Mouse (Mus musculus) large intestine, adult 2 months (tissue): ENCODE data around the gene Wdfy3. TPM values are rescaled to one million over a fixed set of nuclear protein-coding genes. Genes with fewer than 3 reads are reported as not detected.
"Not testable (repeated sequence)": the region's sequence is repeated elsewhere in the genome, so short reads cannot be mapped to it uniquely, and the experiment has no call there.

Source experiments
- DNase-seq: peaks from one replicate; pipeline ENCODE4 v3.0.0-alpha.2; 2012; ENCODE audit warnings: low read depth, low spot score
- WGBS: fragments of 180-500 bp; shearing (Covaris S2); methylation state at CpG from one replicate; pipeline ENCODE4 v1.1.7; 2018; 5-methylcytosine and 5-hydroxymethylcytosine counted together
- polyA plus RNA-seq: library from polyadenylated mRNA; depleted of rRNA; stranded (reverse); fragments of >200 nt; gene quantifications from 2 replicates; pipeline ENCODE4 v1.2.3, GENCODE M21; 2012

Wdfy3 gene
- polyA plus RNA-seq, 1 experiment = 6.6 TPM

DNA sequence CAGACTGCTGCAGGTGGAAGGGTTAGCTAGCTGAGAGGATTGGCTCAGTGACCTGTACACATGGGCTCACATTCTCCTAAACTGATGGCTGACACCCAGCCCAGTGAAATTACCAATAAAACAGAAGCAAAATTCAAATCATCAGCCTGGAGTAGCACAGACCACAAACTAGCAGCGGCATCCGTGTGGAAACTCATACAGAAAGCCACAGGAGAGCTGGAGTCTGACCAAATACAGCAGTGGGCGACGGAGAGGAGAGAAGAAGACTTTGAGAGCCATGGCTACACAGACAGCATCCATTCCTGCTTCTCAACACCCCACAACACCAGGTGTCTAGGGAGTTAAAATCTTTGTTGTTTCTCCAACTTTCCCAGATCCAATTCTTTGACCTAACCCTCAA lies 110.8 kb downstream of the Wdfy3 start:
- 85% methylated on average over 4 of the region's 4 CpGs for WGBS
- DNase-seq = no peak

DNA sequence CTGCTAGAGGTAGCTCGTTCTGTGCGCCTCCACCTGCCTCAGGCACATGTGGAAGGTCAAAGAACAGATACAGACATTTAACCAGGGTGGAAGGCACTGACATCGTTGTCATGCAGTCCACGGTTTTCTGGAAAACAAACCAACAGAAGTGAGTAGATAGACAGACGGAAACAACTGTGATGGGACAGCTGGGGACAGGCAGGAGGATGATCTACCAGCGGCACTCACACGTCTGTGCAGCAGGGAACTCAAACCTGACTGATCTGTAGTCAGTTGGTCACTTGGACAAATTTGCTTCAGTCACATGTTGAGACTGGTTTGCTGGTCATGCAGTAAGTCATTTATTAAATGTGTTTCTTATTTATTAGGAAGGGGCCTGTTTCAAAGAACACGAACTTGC lies 112.3 kb downstream of the Wdfy3 start:
- WGBS = 86% methylated on average over 8 of the region's 8 CpGs

DNA sequence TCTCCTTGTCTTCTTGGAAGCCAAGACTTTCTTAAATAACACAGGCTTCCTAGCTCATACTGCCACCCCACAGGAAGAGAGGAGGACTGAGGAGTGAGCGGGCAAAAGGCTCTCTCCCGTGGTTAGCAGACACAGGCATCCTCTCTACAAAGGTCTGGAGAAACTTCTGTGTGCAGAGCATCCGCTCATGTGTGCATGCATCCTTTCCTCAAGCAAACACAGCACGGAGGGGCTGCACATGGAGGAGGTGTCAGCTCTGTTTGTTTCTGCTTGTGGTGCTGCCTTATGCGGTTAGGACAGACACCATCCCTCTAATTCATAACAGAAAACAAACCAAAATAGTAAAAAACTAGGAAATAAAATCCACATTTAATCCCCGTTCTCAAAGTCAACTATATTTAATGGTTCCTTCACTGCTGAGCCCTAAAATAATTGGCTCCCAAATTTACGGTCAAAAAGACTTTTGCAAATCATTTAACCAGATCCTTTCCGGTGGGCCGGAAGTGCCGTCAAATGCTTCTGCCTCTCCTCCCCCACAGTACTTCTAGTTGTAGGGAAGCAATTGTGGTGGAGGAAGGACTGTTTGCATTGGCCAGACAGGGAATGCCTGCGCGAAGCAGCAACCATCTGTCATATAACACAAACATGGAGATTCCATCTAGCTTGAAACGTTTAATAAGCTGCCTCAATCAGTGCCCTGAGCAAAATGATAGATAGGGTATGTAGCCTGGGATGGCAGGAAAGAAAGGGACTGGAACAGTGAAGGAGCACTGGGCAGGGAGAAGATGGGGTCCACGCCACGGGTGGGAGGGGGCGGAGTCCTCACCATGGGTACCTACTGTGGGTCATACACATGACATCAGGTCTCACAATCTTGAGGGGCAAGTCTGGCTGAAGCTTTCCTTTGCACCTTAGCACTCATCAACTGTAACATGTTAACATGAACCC lies 115.1 kb downstream of the Wdfy3 start:
- WGBS = 68% methylated on average over 16 of the region's 16 CpGs
- DNase-seq = no peak

More for the DNA sequence above, 112.3 kb downstream of the Wdfy3 start:
- no peak for DNase-seq

DNA sequence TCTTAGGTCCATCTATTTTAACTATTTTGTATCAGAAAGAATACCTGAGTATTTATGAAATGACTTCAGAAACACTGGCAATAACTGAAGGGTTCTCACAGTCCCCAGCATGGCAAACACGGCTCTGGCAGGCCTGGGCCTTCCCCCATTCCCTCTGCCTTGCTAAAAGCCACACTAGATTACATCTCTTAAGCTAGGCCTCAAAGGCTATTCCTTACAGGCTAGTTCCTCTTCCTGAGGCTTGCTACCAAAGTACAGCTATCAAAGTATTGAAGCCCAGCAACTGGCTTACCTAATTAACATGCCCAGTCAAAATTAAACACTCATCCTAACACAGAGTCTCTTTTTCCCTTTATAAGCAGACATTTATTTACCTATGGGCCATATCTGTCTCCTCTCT lies 117.8 kb downstream of the Wdfy3 start:
- WGBS = 94% methylated on average over 1 of the region's 1 CpGs
- no peak for DNase-seq

DNA sequence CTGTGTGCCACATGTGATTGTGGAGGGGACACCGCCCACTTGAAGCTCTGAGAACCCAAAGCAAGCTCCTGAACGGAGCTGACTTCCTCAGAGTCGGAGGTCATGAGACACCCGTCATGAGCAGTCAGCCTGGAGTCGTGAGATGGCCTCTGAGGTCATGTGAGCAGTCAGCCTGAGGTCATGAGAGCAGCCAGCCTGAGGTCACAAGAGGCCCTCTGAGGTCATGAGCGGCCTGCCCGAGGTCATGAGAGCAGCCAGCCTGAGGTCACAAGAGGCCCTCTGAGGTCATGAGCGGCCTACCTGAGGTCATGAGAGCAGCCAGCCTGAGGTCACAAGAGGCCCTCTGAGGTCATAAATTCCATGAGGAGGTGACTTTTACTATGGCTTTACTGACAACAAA lies 120.4 kb downstream of the Wdfy3 start:
- no peak for DNase-seq
- WGBS = 80% methylated on average over 8 of the region's 8 CpGs

DNA sequence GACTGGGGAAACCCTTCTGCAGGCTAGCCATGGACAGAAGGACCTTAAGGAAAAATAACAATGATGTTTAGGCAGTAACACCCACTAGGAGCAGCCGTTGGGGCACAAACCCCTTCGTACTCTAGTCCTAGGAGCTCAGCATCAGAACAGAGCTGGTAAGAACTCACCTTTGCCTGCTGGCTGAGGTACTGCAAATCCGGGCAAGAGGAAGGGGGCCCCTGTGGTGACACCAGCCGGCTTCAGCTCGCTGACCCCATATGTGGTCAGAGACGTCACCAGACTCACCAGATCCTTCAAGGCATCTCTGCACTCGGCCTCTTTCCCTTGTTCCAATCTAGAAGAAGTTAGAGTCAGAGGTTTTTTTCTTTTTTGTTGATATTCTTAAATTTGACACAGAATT lies 121.1 kb downstream of the Wdfy3 start:
- WGBS = 93% methylated on average over 7 of the region's 7 CpGs

DNA sequence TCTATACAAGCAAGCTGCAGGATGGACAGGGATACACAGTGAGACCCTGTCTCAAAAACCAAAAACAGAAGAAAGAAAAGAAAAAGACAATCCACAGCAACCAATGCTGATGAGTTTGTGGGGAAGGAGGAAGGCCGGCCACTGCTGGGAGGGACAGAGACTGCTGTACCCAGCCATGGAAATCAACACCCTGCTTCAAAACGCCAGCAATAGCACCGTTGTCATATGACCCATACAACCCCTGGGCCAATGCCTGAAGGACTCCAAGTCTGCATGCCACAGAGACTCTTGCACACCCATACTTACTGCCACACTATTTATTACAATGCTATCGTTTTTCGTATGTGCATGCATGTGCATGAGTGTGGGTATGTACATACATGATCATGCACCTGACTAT lies 124.0 kb downstream of the Wdfy3 start:
- no peak for DNase-seq

More for the DNA sequence above, 121.1 kb downstream of the Wdfy3 start:
- DNase-seq = no peak

DNA sequence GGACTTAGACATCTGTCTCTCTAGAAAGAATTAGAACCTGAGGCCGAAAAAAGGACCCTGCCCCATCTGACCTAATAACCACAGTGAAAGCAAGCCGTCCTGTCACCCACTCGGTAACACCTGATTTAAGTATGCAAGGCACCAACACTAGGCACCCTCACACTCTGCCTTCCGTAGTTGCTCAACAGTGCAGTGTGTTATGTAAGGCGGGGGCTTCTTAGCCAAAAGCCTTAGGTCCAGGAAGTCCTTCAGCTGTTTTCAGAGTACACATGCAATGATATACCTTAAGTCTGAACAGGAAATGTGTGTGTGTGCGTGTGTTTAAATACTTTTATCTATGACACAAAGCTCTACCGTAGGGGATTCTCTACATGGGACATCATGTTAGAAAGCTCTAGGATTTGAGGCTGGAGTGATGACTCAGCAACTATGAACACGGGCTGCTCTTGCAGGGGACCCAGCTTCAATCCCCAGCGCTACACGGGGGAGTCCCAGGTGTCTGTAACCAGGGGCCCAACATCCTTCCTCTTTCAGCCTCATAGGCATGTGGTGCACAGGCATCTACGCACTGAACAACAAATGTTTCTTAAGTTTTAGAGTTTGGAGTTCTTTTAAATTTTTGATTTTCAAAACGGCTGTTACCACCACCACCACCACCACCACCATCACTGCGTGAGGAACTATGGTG lies 131.7 kb downstream of the Wdfy3 start:
- 85% methylated on average over 13 of the region's 13 CpGs for WGBS
- no peak for DNase-seq

More for the DNA sequence above, 124.0 kb downstream of the Wdfy3 start:
- WGBS = 87% methylated on average over 5 of the region's 5 CpGs

DNA sequence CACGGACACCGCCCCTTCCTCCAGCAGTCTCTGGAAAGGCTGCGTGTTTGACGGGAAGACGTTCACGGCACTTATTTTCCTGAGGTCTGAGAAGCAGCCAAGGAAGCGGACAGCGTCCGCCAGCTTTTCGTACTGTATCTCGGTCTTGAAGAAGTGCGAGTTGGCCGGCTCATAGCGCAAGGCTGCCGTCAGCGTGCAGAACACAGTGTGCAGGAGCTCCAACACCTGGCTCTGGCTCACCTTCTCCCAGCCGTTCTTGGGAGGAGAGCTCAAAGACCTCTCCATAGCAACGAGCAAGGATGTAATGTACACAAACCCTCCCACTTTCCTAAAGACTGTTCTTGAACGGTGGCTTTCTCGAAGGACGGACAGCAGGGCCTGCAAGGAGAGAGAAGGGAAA lies 132.4 kb downstream of the Wdfy3 start:
- WGBS = 68% methylated on average over 21 of the region's 21 CpGs
- no peak for DNase-seq

DNA sequence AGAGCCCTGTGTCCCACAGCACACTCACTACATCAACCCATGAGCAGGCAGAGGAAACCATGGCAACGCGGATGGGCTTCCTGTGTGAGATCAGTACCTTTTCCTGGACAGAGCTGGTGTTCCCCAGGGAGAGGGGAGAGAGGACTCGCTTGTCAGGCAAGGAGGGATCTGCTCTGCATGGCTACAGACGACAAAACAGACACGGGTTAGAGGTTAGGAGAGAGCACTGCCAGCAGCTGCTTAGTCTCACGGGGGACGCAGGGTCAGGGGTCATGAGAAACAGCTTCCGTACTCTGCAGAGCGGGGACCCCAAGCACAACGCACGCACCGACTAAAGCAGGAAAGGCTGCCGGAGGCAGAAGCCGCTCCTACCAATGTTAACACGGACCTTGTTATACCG lies 133.8 kb downstream of the Wdfy3 start:
- WGBS = 75% methylated on average over 16 of the region's 16 CpGs
- DNase-seq = no peak

DNA sequence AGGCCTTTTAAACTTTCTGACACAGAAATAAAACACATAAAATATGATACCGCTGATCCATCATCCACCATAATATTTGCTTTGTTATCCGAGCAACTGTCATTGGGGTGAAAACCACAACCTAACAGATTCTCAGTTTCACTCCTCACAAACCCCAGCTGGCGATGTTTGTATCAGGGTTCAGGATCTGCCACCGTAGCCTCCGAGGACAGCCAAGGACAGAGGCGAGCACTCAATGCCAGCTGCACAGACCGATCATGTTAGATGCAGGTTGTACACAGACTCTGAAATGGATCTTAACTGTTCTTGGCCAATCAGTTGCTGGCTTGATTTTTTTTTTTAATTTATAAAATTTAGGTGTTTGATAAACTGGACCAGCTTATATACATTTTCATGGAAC lies 135.1 kb downstream of the Wdfy3 start:
- 65% methylated on average over 7 of the region's 7 CpGs for WGBS
- no peak for DNase-seq

DNA sequence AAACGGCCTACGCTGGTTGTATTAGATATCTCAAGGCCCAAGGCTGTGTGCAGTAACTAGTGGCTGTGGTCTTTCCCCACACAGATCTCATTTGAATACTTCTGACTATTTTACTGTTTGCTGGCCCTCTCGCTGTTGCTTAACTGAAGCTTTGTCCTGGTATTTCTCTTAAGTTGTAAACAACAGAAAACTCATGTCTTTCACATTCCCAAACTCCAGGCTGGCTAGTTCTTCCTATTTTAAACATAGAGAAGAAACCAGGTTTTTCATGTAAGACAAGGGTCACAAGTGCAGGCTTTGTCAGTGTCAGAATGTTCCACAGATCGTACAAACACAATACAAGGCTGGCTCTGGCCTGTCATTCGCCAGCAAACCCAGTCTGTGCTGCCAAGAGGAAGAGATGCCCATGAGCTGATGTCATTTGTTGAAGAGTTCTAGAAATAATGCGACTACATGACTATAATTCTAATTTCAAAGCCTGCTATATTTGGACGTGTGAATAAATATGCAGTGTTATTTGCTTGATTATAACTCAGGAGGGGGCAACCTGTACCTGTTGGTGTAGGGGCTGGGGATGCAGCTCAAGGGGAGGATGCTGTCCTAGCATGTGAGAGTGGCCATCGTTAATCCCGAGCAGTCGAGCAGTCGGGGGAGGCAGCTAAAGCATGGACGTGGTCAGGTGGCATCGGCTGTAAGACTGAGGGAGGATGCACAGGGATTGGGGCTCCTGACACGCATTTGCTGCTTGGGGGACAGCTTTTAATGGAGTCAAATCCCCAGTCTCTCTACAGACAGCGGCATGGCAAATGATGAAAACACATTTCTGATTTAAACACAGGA lies 136.5 kb downstream of the Wdfy3 start:
- no peak for DNase-seq
- 71% methylated on average over 15 of the region's 15 CpGs for WGBS

DNA sequence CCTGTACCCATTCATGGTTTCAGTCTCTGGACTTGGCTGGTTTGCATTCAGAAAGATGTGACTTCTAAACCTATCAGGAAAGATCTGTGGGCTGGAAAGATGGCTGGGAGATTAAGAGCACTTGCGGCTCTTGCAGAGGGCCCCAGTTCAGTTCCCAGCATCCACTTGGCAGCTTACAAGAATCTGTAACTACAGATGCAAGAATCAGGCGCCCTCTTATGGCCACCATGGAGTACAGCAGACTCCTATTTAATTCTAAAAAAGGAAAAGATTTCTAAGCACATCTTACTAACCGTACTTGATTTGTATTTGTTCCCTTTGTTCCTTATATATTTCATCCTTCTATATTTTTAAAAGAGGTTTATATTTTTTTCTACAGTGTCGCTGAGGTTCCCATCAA lies 137.7 kb downstream of the Wdfy3 start:
- 79% methylated on average over 4 of the region's 4 CpGs for WGBS
- no peak for DNase-seq

DNA sequence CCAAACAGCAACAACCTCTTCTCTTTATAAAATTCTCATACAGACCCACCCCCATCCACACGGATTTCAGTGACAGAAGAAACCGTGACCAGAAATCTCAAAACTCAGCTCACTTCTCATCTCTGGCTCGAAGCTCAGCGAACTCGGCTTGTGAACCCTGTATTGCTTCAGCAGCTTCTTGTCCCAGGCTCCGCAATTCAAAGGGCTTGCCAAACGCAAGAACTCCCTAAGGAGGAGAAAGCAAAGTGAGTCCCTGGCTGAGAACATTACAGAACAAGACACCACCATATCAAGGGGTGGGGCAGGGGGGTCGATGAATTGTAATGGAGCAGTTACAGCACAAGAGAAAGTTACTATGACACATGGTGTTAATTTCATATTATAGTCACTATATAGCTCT lies 143.4 kb downstream of the Wdfy3 start:
- 92% methylated on average over 8 of the region's 8 CpGs for WGBS
- DNase-seq = no peak

DNA sequence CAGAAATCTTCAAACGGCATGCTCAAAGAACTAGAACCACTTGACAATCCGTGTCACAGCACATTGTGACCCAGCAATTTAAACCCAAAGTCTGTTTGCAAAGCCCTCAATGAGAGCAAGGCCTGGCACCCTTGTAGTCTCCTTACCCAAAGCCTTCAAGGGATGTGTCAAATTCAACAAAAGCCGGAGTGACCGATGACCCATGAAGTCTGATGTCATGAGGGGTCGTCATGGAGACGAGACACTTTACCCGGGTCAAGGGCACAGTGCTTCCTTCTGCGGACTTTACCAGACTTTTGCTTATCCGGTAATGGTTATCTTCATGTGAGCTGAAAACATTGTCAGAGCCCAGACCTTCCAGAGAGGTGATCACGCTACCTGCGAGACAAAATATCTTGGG lies 146.0 kb downstream of the Wdfy3 start:
- 85% methylated on average over 11 of the region's 11 CpGs for WGBS
- no peak for DNase-seq

DNA sequence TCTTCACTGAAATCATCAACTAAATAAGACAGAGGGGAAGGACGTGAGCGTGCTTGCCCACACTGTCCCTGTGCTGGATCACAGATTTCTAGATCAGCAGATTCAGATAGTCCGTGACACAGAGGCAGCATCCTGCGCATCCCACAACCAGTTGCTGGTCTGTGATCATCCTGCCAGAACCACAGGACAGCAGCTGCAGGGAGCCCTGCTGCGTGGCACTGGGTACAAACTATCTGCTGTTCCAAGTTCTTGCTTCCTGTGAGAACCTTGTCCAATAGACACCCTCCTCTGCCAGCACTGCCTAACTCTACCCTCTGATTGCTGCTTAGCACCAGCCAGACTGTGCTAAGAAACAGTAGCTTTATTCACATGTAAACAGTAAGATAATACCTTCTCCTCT lies 150.2 kb downstream of the Wdfy3 start:
- no peak for DNase-seq
- WGBS = 91% methylated on average over 5 of the region's 5 CpGs

DNA sequence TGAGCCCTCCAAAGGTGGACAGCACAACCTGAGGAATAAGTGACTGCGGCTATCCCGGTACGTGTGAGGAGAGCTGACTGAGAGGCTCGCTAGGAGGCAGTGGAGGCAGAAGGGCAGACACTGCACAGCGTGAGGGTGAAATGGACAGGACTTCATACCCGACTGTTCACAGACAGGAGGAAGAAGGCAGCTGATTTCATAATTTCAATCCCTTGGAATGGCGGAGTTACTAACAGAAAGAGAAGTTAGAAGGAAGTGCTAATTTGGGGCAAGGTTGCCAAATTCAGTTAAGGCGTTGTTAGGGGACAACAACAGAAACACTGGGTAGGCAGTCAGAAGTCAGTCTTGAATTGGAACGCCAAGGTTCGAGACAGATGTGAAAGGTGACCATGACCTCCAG lies 160.3 kb downstream of the Wdfy3 start:
- 91% methylated on average over 10 of the region's 10 CpGs for WGBS

DNA sequence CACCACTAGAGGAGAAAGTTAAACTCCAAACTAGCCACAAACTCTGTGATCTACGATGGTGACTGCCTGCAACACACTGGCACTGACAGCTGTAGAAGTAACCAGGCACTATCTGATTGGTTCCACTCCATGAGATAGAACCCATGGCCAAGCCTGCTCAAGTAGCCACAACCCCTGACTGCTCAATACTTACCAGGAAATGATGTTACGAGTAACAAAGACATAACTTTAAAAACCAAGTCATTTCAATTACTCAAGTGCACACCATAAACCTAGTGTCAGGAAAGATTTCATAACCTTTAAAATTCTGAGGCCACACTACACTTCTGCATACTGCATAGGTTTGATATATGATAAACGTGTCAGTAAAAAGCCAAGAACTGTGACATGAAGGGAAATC lies 164.1 kb downstream of the Wdfy3 start:
- WGBS = 92% methylated on average over 3 of the region's 3 CpGs
- no peak for DNase-seq

More for the DNA sequence above, 160.3 kb downstream of the Wdfy3 start:
- no peak for DNase-seq

DNA sequence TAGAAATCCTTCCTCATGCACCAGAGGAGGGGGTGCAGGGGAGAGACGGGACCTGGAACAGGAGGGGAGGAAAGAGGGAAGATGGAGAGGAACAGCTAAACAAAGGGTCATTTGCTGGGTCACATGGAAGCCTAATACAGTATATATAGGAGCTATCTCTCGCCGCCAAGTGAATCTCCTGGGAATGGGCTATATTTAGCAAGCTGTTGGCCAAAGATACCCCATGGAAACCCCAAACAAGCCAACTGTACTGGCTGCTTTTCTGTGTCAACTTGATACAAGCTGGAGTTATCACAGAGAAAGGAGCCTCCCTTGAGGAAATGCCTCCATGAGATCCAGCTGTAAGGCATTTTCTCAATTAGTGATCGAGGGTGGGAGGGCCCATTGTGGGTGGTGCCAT lies 164.9 kb downstream of the Wdfy3 start:
- WGBS = 87% methylated on average over 4 of the region's 4 CpGs

DNA sequence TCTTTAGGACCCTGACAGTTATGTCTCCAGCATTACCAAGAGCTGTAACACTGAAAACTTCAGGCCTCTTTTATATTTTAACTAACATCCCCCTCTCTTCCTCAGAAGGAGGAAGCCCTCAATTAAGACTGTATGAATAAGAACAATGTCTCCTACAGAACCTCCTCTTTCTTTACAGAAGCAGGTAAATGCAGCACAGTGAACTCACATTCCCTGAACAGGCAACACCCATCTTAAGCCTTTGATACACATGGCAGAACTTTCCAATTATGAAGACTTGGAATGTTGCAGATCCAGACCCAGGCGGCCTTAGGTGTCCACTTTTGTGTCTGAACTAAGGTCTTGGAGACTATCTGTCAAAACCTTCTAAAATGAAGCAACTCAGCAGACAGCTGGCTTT lies 167.0 kb downstream of the Wdfy3 start:
- WGBS = 84% methylated on average over 1 of the region's 1 CpGs
- no peak for DNase-seq

More for the DNA sequence above, 164.9 kb downstream of the Wdfy3 start:
- not testable (repeated sequence) for DNase-seq
